Mouse (Mus musculus): ENCODE data around the gene Lmf1. TPM values are rescaled to one million over a fixed set of nuclear protein-coding genes. Genes with fewer than 3 reads are reported as not detected.

Gene Lmf1
- 20.8 TPM for polyA plus RNA-seq (2014; fragmentation: Illumina TruSeq; extraction: RNeasy Lipid Tissue Mini Kit (QIAGEN cat#74804); ENCODE audit: low read depth, low replicate concordance)

DNA sequence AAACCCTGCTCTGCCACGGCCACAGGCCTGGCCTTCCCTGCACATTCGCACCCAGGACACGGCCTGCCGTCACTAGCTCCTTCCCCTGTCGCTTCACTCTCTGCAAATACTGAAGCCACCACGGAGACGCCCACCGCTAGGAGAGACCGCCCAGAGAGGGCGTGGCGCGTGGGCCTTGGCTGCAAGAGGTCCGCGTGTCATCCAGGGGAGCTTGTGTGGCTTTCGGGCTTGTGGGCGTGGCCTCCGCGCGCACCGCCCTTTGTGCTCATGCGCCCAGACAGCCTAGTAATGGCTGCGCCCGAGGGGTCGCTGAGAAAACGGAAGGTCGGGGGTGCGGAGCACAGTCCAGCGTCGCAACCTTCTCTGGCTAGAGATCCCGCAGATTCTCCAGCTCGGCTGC is at the start of gene Lmf1:
Gene Lmf1, plus strand, starts transcription at position 166 of the 400 bp plus-strand sequence.

DNA sequence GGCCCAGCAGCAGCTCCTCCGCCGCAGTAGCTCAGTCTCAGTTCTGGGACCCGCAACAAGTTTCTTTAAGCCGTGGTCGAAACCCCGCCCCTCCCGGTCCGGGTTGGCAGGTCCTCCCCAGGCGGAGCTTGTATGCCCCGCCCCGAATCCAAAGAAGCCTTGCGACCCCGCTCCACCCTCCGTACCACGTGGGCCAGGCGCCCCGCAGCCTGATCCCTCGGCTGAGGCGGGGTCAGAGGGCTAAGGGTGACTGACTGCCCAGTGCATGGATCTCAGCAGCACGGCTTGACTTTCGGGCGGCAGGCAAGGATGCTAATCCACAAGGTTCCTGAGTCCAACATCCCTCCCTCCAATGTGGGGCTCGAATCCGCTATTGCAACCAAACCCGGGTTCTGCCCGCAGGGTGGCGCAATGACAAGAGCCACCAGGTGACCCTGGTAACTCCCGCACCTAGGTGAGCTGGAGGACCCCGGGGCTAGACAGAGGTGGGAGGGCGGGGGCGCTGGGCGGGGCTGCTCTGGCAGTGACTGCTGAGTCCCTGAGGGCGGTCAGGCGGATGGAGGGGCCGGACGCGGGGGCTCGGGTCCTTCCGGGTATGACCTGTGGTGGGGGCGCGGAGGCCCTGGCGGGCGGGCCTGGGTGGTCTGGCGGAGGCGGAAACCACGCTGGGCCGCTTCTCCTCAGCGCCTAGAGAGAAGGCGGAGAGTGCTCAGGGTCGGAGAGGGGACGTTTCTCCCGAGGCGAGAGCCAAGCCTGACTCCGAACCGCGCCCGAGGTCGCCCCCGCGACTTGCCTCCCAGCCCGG is 8.0 kb upstream of the Lmf1 start, which contains the start of gene Sox8:
Gene Sox8, minus strand, starts transcription at position 39 of the 805 bp plus-strand sequence.

Other genes with a start within 250 kb of the Lmf1 start
- gene Tpsab1, start 233.5 kb upstream of the Lmf1 start, polyA plus RNA-seq (2014; fragmentation: Illumina TruSeq; extraction: RNeasy Lipid Tissue Mini Kit (QIAGEN cat#74804); ENCODE audit: low read depth, low replicate concordance) = 0.97 TPM
- gene Tpsb2, start 212.8 kb upstream of the Lmf1 start, polyA plus RNA-seq (2014; fragmentation: Illumina TruSeq; extraction: RNeasy Lipid Tissue Mini Kit (QIAGEN cat#74804); ENCODE audit: low read depth, low replicate concordance) = 9.6 TPM
- not detected for gene Tpsg1, start 209.8 kb upstream of the Lmf1 start, polyA plus RNA-seq (2014; fragmentation: Illumina TruSeq; extraction: RNeasy Lipid Tissue Mini Kit (QIAGEN cat#74804); ENCODE audit: low read depth, low replicate concordance)
- 15.1 TPM for gene Cacna1h, start 145.3 kb upstream of the Lmf1 start, polyA plus RNA-seq (2014; fragmentation: Illumina TruSeq; extraction: RNeasy Lipid Tissue Mini Kit (QIAGEN cat#74804); ENCODE audit: low read depth, low replicate concordance)
- gene Tekt4, start 124.5 kb upstream of the Lmf1 start, polyA plus RNA-seq (2014; fragmentation: Illumina TruSeq; extraction: RNeasy Lipid Tissue Mini Kit (QIAGEN cat#74804); ENCODE audit: low read depth, low replicate concordance) = 5.9 TPM
- gene Sstr5, start 81.8 kb upstream of the Lmf1 start, polyA plus RNA-seq (2014; fragmentation: Illumina TruSeq; extraction: RNeasy Lipid Tissue Mini Kit (QIAGEN cat#74804); ENCODE audit: low read depth, low replicate concordance) = not detected
- gene Sox8, start 8.4 kb upstream of the Lmf1 start, polyA plus RNA-seq (2014; fragmentation: Illumina TruSeq; extraction: RNeasy Lipid Tissue Mini Kit (QIAGEN cat#74804); ENCODE audit: low read depth, low replicate concordance) = 0.60 TPM
- not detected for gene Gng13, start 138.1 kb downstream of the Lmf1 start, polyA plus RNA-seq (2014; fragmentation: Illumina TruSeq; extraction: RNeasy Lipid Tissue Mini Kit (QIAGEN cat#74804); ENCODE audit: low read depth, low replicate concordance)
- 1.7 TPM for gene Chtf18, start 148.3 kb downstream of the Lmf1 start, polyA plus RNA-seq (2014; fragmentation: Illumina TruSeq; extraction: RNeasy Lipid Tissue Mini Kit (QIAGEN cat#74804); ENCODE audit: low read depth, low replicate concordance)
- gene Rpusd1, start 148.6 kb downstream of the Lmf1 start, polyA plus RNA-seq (2014; fragmentation: Illumina TruSeq; extraction: RNeasy Lipid Tissue Mini Kit (QIAGEN cat#74804); ENCODE audit: low read depth, low replicate concordance) = 10.7 TPM
- gene Mslnl, start 157.0 kb downstream of the Lmf1 start, polyA plus RNA-seq (2014; fragmentation: Illumina TruSeq; extraction: RNeasy Lipid Tissue Mini Kit (QIAGEN cat#74804); ENCODE audit: low read depth, low replicate concordance) = 0.11 TPM
- 26.3 TPM for gene Msln, start 175.3 kb downstream of the Lmf1 start, polyA plus RNA-seq (2014; fragmentation: Illumina TruSeq; extraction: RNeasy Lipid Tissue Mini Kit (QIAGEN cat#74804); ENCODE audit: low read depth, low replicate concordance)
- gene Narfl, start 194.7 kb downstream of the Lmf1 start, polyA plus RNA-seq (2014; fragmentation: Illumina TruSeq; extraction: RNeasy Lipid Tissue Mini Kit (QIAGEN cat#74804); ENCODE audit: low read depth, low replicate concordance) = 17.1 TPM
- gene Haghl, start 206.6 kb downstream of the Lmf1 start, polyA plus RNA-seq (2014; fragmentation: Illumina TruSeq; extraction: RNeasy Lipid Tissue Mini Kit (QIAGEN cat#74804); ENCODE audit: low read depth, low replicate concordance) = 27.9 TPM
- 0.32 TPM for gene Ccdc78, start 207.5 kb downstream of the Lmf1 start, polyA plus RNA-seq (2014; fragmentation: Illumina TruSeq; extraction: RNeasy Lipid Tissue Mini Kit (QIAGEN cat#74804); ENCODE audit: low read depth, low replicate concordance)
- gene Fam173a, start 213.8 kb downstream of the Lmf1 start, polyA plus RNA-seq (2014; fragmentation: Illumina TruSeq; extraction: RNeasy Lipid Tissue Mini Kit (QIAGEN cat#74804); ENCODE audit: low read depth, low replicate concordance) = 85.6 TPM
- gene AC134908.4, start 216.6 kb downstream of the Lmf1 start, polyA plus RNA-seq (2014; fragmentation: Illumina TruSeq; extraction: RNeasy Lipid Tissue Mini Kit (QIAGEN cat#74804); ENCODE audit: low read depth, low replicate concordance) = not detected
- gene Metrn, start 218.1 kb downstream of the Lmf1 start, polyA plus RNA-seq (2014; fragmentation: Illumina TruSeq; extraction: RNeasy Lipid Tissue Mini Kit (QIAGEN cat#74804); ENCODE audit: low read depth, low replicate concordance) = 10.5 TPM
- 0.35 TPM for gene Fbxl16, start 230.0 kb downstream of the Lmf1 start, polyA plus RNA-seq (2014; fragmentation: Illumina TruSeq; extraction: RNeasy Lipid Tissue Mini Kit (QIAGEN cat#74804); ENCODE audit: low read depth, low replicate concordance)
- gene Wdr24, start 244.5 kb downstream of the Lmf1 start, polyA plus RNA-seq (2014; fragmentation: Illumina TruSeq; extraction: RNeasy Lipid Tissue Mini Kit (QIAGEN cat#74804); ENCODE audit: low read depth, low replicate concordance) = 14.1 TPM
- 62.1 TPM for gene Jmjd8, start 249.8 kb downstream of the Lmf1 start, polyA plus RNA-seq (2014; fragmentation: Illumina TruSeq; extraction: RNeasy Lipid Tissue Mini Kit (QIAGEN cat#74804); ENCODE audit: low read depth, low replicate concordance)